Mouse (Mus musculus) erythroblast, embryonic 14.5 days (primary cell): ENCODE results near the gene Rptor.

Experiments
- GATA1 ChIP-seq: IDR thresholded peaks from 2 replicates; pipeline ENCODE4 v1.6.1; 2012; ENCODE audit warnings: low read length, inconsistent platforms, mixed read lengths
- TAL1 ChIP-seq: IDR thresholded peaks from 3 replicates; pipeline ENCODE4 v1.6.1; 2012; ENCODE audit warnings: low read length, inconsistent platforms, mixed read lengths

DNA sequence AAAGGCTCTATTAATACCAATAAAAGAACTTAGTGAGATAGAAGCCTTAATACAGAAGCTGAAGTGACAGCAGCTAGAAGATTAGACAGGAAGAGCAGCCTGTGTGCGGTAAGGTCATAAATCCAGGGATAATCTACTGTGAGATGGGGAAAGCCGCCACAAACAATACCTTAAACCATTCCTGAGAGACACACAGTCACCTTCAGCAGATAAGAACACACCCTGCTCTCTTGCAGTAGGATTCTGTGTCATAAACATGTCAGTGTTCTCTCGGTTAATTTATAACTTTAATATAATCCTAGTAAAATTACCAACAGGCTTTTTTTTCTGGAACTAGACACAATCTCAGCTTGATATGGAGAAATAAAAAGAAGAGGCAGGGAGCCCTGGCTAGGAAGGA is 233.6 kb downstream of the Rptor start:
- no peak for TF ChIP-seq GATA1
- no peak for TF ChIP-seq TAL1
